Mouse (Mus musculus) thymus, postnatal 36 days (tissue): ENCODE results near the gene Acp6.
"Not testable (repeated sequence)": the region's sequence is repeated elsewhere in the genome, so short reads cannot be mapped to it uniquely, and the experiment has no call there.

Source experiments
- DNase-seq, 2 experiments: peaks; one replicate each; pipeline ENCODE4 v3.0.0; 2022; ENCODE audit warnings: mixed read lengths in 2 of 2

Gene Acp6

DNA sequence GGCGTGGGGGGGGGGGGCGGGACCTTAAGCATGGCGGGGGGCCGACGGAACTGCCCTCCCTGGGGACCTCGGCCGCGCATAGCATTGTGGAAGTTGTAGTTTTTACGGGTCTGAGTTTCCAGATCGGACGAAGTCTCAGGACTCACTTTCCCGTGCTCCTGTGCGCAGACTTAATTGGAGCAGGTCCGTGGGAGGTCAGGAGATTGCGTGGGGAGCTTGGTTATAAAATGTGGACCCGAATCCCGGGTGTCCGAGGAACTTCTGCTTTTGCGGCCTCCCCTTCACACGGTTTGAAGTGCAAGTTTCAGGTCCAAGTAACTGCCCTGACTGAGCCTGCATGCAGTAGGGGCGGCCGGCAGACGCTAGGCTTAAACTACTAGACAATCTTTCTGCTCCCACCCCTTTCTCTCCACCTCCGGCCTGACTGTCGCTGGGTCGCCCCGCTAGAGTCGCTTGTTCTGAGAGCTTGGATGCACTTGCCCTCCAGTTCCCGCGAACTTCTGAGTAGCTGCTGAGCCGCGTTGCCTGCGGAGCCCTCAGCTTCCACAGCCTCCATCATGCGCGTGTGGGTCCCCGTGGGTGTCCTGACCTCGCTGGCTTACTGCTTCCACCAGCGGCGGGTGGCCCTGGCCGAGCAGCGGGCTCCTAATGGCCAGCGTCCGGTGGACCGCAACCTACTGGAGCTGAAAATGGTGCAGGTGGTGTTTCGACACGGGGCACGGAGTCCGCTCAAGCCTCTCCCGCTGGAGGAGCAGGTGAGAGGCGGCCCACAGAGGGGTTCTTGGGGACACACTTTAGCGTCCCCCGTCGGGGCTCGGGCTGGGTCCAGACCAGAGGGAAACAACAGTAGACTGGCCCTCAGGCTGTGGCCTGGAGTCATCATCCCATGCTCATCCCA is at the start of gene Acp6:
TSS of gene Acp6 (plus strand) at position 167 of the 898 bp plus-strand sequence.
- DNase-seq: peak; percentile 85 to 90

DNA sequence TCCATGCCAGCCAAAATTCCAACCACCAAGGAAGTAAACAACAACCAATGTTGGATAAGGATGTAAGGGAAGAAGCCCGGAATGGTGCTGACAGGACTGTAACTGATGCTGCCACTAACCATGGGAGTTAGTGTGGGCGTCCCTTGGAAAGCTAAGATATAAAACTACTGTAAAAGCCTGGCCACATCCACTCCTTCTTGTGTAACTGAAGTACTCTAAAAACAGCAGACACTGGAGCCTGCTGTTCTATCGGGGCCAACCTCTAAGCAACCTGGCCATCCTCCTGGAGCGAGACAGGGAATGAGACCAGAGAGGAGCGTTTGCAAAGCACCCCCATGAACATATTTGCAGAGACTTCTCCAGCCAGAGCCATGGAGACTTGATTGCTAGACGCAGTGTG is 41.1 kb upstream of the Acp6 start:
- DNase-seq: no peak

GRCm38 (mm10) chr3:97118313-97118712 is 40.3 kb upstream of the Acp6 start:
- no peak for DNase-seq

GRCm38 (mm10) chr3:97124193-97124592 is 34.4 kb upstream of the Acp6 start:
- peak; percentile 65 to 77 for DNase-seq

DNA sequence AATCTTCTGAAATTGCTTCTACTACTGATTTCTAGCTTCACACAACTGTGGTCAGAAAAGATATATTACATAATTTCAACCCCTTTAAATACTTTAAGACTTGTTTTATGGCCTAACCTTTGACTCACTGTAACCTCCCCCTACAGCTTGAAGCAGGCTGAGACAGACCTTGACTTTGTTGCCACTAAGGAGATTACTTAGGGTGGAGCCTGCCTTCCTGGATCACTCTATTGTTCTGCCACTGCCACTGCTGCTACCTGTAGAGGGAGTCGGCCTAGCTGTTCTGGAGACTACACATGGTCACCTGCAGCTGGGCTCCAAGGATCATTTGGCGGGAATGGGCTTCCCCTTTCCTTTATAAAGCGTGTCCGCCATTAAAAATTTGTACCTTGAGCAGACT is 29.2 kb upstream of the Acp6 start:
- peak in 1 of 2 experiments; percentile 5 for DNase-seq

GRCm38 (mm10) chr3:97137666-97138065 is 20.9 kb upstream of the Acp6 start:
- DNase-seq: not testable (repeated sequence)

DNA sequence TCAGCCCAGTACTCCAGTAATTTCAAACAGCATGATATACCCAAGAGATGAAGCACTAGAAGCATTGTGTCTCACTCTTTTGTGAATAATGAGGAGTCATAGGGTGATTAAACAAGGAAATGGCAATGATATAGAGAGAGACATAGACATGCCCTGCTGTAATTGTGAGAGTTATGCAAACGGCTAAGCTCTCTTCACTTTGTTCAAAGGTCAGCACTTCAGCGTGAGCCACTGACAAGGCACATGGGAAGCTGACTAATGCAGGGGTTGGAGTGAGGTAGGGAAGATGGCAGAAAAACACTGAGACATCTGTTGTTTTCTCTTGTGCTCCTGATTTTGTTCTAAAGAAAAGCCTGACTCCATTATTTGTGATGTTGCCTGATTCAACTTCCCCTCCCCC is 7.5 kb upstream of the Acp6 start:
- no peak for DNase-seq

- DNase-seq: no peak
Observed at GRCm38 (mm10) chr3:97156431-97156830, 2.1 kb upstream of the Acp6 start.

- no peak for DNase-seq
Observed at GRCm38 (mm10) chr3:97157308-97157707, 1.3 kb upstream of the Acp6 start.

- peak; percentile 56 to 58 for DNase-seq
Observed at GRCm38 (mm10) chr3:97157958-97158599, 498 bp upstream of the Acp6 start.

GRCm38 (mm10) chr3:97159509-97159850 is 903 bp downstream of the Acp6 start:
- DNase-seq: no peak

- DNase-seq: no peak
Observed at GRCm38 (mm10) chr3:97159986-97160385, 1.4 kb downstream of the Acp6 start.

- no peak for DNase-seq
Observed at GRCm38 (mm10) chr3:97160908-97161307, 2.3 kb downstream of the Acp6 start.

DNA sequence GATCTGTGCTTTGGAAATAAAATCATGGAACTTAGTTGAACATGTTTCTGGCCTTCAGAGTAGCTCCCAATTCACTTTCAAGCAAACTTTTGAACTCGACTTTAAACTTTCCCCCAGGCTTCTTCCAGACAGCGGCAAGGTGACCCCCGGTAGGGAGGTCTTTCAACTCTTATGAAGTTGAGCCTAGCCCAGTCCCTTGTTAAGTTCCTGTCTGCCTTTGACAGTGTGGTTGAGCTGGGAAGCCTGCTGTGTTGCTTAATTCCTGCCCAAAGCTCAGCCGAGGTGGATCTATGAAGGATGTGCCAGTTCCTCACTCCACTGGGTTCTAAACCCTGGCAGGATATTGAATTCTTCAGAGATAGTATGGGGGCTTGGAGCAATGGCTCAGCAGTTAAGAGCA is 3.2 kb downstream of the Acp6 start:
- DNase-seq: no peak

GRCm38 (mm10) chr3:97164477-97164876 is 5.9 kb downstream of the Acp6 start:
- no peak for DNase-seq

GRCm38 (mm10) chr3:97167126-97167525 is 8.5 kb downstream of the Acp6 start:
- DNase-seq: no peak

DNA sequence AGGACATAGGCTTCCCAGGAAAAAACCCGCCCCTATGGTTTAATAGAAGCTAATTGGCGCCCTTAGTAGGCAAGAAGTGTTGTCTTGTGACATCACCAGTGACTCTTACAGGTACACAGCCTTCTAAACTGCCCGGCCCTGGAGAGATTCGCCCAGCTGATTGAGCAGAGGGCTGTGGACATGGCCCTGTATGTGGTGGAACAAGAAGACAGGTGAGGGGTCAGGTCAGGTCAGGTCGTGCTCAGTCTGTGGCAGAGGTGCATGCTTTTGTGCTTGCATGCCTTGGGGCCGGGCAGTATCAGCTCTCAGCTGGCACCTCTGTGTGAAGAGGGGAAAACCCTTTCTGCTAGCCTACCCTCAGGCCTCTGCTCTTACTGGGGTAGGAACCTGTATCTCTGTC is 13.0 kb downstream of the Acp6 start:
- no peak for DNase-seq

- DNase-seq: no peak
Observed at GRCm38 (mm10) chr3:97172231-97172630, 13.7 kb downstream of the Acp6 start.

GRCm38 (mm10) chr3:97172632-97173031 is 14.1 kb downstream of the Acp6 start:
- no peak for DNase-seq

- DNase-seq: no peak
Observed at GRCm38 (mm10) chr3:97178885-97179284, 20.3 kb downstream of the Acp6 start.

- no peak for DNase-seq
Observed at GRCm38 (mm10) chr3:97180527-97180926, 21.9 kb downstream of the Acp6 start.

DNA sequence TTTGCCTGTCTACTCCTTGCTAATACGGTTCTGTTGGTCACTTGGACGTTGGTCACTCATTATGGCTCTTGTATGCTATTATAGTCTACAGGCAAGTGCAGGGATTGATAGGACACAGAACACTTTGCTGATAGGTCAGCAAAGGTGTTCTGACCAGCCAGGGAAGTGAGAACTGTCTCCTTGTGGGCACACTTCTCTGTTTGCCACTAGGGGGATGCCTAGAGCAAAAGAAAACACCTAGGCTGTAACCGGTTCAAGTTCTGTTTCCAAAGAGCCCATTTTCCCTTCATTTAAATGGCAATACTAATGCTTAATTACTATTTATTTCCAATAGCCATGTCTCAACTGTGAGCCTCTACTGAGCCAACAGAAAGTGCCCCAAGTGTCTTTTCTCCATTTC is 25.2 kb downstream of the Acp6 start:
- DNase-seq: no peak

GRCm38 (mm10) chr3:97185098-97185860 is 26.7 kb downstream of the Acp6 start:
- DNase-seq: peak; percentile 61 to 62

DNA sequence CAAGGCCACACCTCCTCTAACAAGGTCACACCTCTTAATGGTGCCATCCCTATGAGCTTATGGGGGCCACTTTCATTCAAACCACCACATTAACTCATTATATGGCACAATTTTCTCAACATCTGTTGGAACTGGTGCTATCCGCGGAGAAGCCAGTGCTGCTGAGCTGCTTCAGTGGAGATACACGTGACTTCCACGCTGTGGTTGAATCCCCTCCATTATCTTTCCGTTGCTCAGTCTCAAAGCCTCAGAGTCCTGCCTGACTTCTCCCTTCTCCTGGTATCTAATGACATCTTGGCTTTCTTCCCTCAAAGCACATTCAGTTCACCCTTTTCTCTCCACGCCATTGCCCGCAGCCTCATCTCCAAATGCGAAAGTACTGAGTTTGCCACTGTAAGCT is 38.0 kb downstream of the Acp6 start:
- DNase-seq: no peak
